Comparison of ENCODE assay signal across 10 mouse cellular contexts in genomic region chr2:158611326-158611719, GRCm38 (mm10). TPM values are rescaled to one million over a fixed set of nuclear protein-coding genes. Genes with fewer than 3 reads are reported as not detected.
DNase-seq lines count a peak whose midpoint lies in the region; ATAC-seq and TF ChIP-seq lines count a peak whose summit lies in the region.
"Had no signal": no experiment of that assay in that cellular context is flagged by ENCODE, and none has a peak within 500 bp of the region (broad histone marks: within the 10 kb centered on the region; RNA-seq: fewer than 3 reads in every experiment).

No protein-coding gene starts in this region.

- H3K4me1 ChIP-seq in heart, postnatal 0 days (ENCODE audit: control insufficient read depth, insufficient read depth) = no peaks in the 10 kb centered on the region
- H3K4me1 ChIP-seq in ES-Bruce4 (ENCODE audit: control insufficient read depth, insufficient read depth, low read length) = no peaks in the 10 kb centered on the region
- H3K4me1 ChIP-seq in forebrain, embryonic 10.5 days = peaks cover 67% of the 10 kb centered on the region
- H3K4me1 ChIP-seq in limb, embryonic 14.5 days (ENCODE audit: control insufficient read depth, insufficient read depth, low read length) = peaks cover 5% of the 10 kb centered on the region; the same call in 1 of the 2 replicates

- no peak overlapping the region for H3K27ac ChIP-seq in heart, postnatal 0 days (ENCODE audit: low read depth)
- no peak overlapping the region for H3K27ac ChIP-seq in ES-Bruce4 (ENCODE audit: insufficient read depth, low read length)
- no peak overlapping the region for H3K27ac ChIP-seq in forebrain, embryonic 10.5 days
- H3K27ac ChIP-seq in limb, embryonic 14.5 days (replicated peaks; ENCODE audit: low read depth, low read length) = no peak overlapping the region

- ATAC-seq in heart, postnatal 0 days (ENCODE audit: insufficient read depth, low read depth) = no peak
- no peak for ATAC-seq in limb, embryonic 14.5 days (ENCODE audit: low FRiP score, low read depth)
- ATAC-seq: lung, postnatal 0 days had no signal

- 1% methylated on average over 30 of the region's 30 CpGs for WGBS in heart, postnatal 0 days
- WGBS in forebrain, embryonic 10.5 days = under 1% methylated on average over 30 of the region's 30 CpGs
- WGBS in limb, embryonic 14.5 days = under 1% methylated on average over 30 of the region's 30 CpGs

- peaks cover 100% of the 10 kb centered on the region for H3K27me3 ChIP-seq in heart, postnatal 0 days (ENCODE audit: control insufficient read depth, insufficient read depth, low read length)
- H3K27me3 ChIP-seq in ES-Bruce4 (ENCODE audit: control insufficient read depth, insufficient read depth, low read length, poor library complexity, severe bottlenecking) = peaks cover 24% of the 10 kb centered on the region
- peaks cover 100% of the 10 kb centered on the region for H3K27me3 ChIP-seq in forebrain, embryonic 10.5 days (ENCODE audit: poor library complexity, severe bottlenecking)
- peaks cover 96% of the 10 kb centered on the region for H3K27me3 ChIP-seq in limb, embryonic 14.5 days (ENCODE audit: control insufficient read depth, insufficient read depth, low read length)

- TF ChIP-seq CTCF in heart, postnatal 0 days (IDR thresholded peaks at IDR 0.05; ENCODE audit: low read depth) = no peak
- no peak for TF ChIP-seq CTCF in ES-Bruce4 (IDR thresholded peaks at IDR 0.05; ENCODE audit: low read depth, low read length)

- DNase-seq in heart, postnatal 0 days (ENCODE audit: low spot score) = no peak
- DNase-seq in heart, postnatal 25 days (ENCODE audit: low spot score) = no peak
- no peak for DNase-seq in forebrain, embryonic 10.5 days (ENCODE audit: extremely low spot score, low spot score)
- no peak for DNase-seq in limb, embryonic 14.5 days (ENCODE audit: low spot score)
- DNase-seq in ovary, postnatal 36 days (ENCODE audit: low spot score) = no peak
- DNase-seq in adrenal gland, adult (ENCODE audit: inconsistent age in 2 of 2, low spot score in 1 of 2) = no peak
- DNase-seq in adrenal gland, adult 8-10 months = no peak

- H3K9ac ChIP-seq in heart, postnatal 0 days (replicated peaks; ENCODE audit: low read depth, low read length) = no peak overlapping the region
- H3K9ac ChIP-seq in ES-Bruce4 (ENCODE audit: low read depth, poor library complexity, severe bottlenecking) = no peak overlapping the region
- no peak overlapping the region for H3K9ac ChIP-seq in limb, embryonic 14.5 days (ENCODE audit: low read depth, low read length, severe bottlenecking)

- H3K4me3 ChIP-seq in heart, postnatal 0 days (ENCODE audit: low read depth, low read length) = 0 out of 2 replicates have a peak overlapping the region, but pooled peaks have one; percentile 6
- H3K4me3 ChIP-seq in ES-Bruce4 (ENCODE audit: low read depth, low read length) = peak overlapping the region; percentile 28
- peak overlapping the region; percentile 42 for H3K4me3 ChIP-seq in forebrain, embryonic 10.5 days
- H3K4me3 ChIP-seq in limb, embryonic 14.5 days (replicated peaks; ENCODE audit: low read length) = peak overlapping the region; percentile 22

- H3K4me2 ChIP-seq in heart, postnatal 0 days (ENCODE audit: low read depth, low read length) = no peak overlapping the region
- H3K4me2 ChIP-seq in limb, embryonic 14.5 days (replicated peaks; ENCODE audit: low read depth, low read length, severe bottlenecking) = no peak overlapping the region

- intact Hi-C loops in heart, postnatal 25 days (cut with DNase I) = no loop called here

- TF ChIP-seq POLR2A in ES-Bruce4 (IDR thresholded peaks at IDR 0.05; ENCODE audit: insufficient read depth, low read length) = no peak
- TF ChIP-seq POLR2A in limb, embryonic 14.5 days (IDR thresholded peaks at IDR 0.05; ENCODE audit: borderline replicate concordance, extremely low read depth, insufficient read depth, insufficient read length) = no peak

- H3K36me3 ChIP-seq in heart, postnatal 0 days (replicated peaks; ENCODE audit: control insufficient read depth, insufficient read depth, low read length) = no peaks in the 10 kb centered on the region
- no peaks in the 10 kb centered on the region for H3K36me3 ChIP-seq in ES-Bruce4 (ENCODE audit: control insufficient read depth, insufficient read depth, low read length, poor library complexity, severe bottlenecking)
- H3K36me3 ChIP-seq in forebrain, embryonic 10.5 days (replicated peaks) = no peaks in the 10 kb centered on the region
- H3K36me3 ChIP-seq in limb, embryonic 14.5 days (ENCODE audit: control insufficient read depth, insufficient read depth, low read length) = no peaks in the 10 kb centered on the region

- TF ChIP-seq EP300 in heart, postnatal 0 days (IDR thresholded peaks at IDR 0.05; ENCODE audit: low read depth) = no peak
- no peak for TF ChIP-seq EP300 in ES-Bruce4 (IDR thresholded peaks at IDR 0.05; ENCODE audit: insufficient read depth, low read depth, low read length)

- no peaks in the 10 kb centered on the region for H3K9me3 ChIP-seq in heart, postnatal 0 days (replicated peaks; ENCODE audit: control insufficient read depth, low read length)
- H3K9me3 ChIP-seq in ES-Bruce4 (replicated peaks; ENCODE audit: control insufficient read depth, insufficient read depth, low read length, poor library complexity, severe bottlenecking) = no peaks in the 10 kb centered on the region
- H3K9me3 ChIP-seq in forebrain, embryonic 10.5 days = no peaks in the 10 kb centered on the region
- H3K9me3 ChIP-seq in limb, embryonic 14.5 days (ENCODE audit: control insufficient read depth, low read length) = no peaks in the 10 kb centered on the region

RNA-seq across cellular contexts. Expression of gene Slc32a1, which starts 0.8 kb away (rescaled TPM):
- not detected in 2 replicates for total RNA-seq in heart, postnatal 0 days (2014; rRNA removed; ENCODE audit: low replicate concordance)
- not detected in 2 replicates for polyA plus RNA-seq in heart, postnatal 0 days (2015; fragmentation: Nextera tagmentation; extraction: Ambion mirVana)
- total RNA-seq in heart, postnatal 25 days (2021) = not detected
- polyA plus RNA-seq in ES-Bruce4 (2011; ENCODE audit: insufficient read depth, insufficient read length, low read depth, missing spikeins) = not detected in 2 replicates
- polyA plus RNA-seq in forebrain, embryonic 10.5 days (2016; fragmentation: Nextera tagmentation; extraction: Ambion mirVana) = 0.14 and 0.47 TPM in 2 replicates
- polyA plus RNA-seq in limb, embryonic 14.5 days (2012; rRNA removed) = 0.21 and 0.36 TPM in 2 replicates
- polyA plus RNA-seq in limb, embryonic 14.5 days (2014; fragmentation: Nextera tagmentation; extraction: Ambion mirVana) = not detected in 2 replicates
- under 1 TPM in 2 of 4 experiments, not detected in 2; 0.11 to 0.17 TPM for total RNA-seq in adrenal gland, adult 8-10 months (2022)
- total RNA-seq: MEL had no signal
- polyA plus RNA-seq: lung, postnatal 0 days had no signal

RNA-seq across cellular contexts. Expression of gene Actr5, which starts 13.4 kb away (rescaled TPM):
- 9.6 and 10.8 TPM in 2 replicates for total RNA-seq in heart, postnatal 0 days (2014; rRNA removed; ENCODE audit: low replicate concordance)
- 2.9 and 3.8 TPM in 2 replicates for polyA plus RNA-seq in heart, postnatal 0 days (2015; fragmentation: Nextera tagmentation; extraction: Ambion mirVana)
- 1 to 10 TPM; 5.3 to 5.5 TPM for total RNA-seq in heart, postnatal 25 days (2021)
- 12.5 and 12.8 TPM in 2 replicates for polyA plus RNA-seq in ES-Bruce4 (2011; ENCODE audit: insufficient read depth, insufficient read length, low read depth, missing spikeins)
- 14.1 and 17.0 TPM in 2 replicates for polyA plus RNA-seq in forebrain, embryonic 10.5 days (2016; fragmentation: Nextera tagmentation; extraction: Ambion mirVana)
- 13.5 and 14.5 TPM in 2 replicates for polyA plus RNA-seq in limb, embryonic 14.5 days (2012; rRNA removed)
- polyA plus RNA-seq in limb, embryonic 14.5 days (2014; fragmentation: Nextera tagmentation; extraction: Ambion mirVana) = 12.3 and 13.4 TPM in 2 replicates
- 10 to 100 TPM; 13.2 to 19.7 (median 14.6) TPM for total RNA-seq in adrenal gland, adult 8-10 months (2022)

RNA-seq across cellular contexts. Expression of gene Ppp1r16b, which starts 53.9 kb away (rescaled TPM):
- 3.7 and 9.1 TPM in 2 replicates for total RNA-seq in heart, postnatal 0 days (2014; rRNA removed; ENCODE audit: low replicate concordance)
- 5.0 and 5.1 TPM in 2 replicates for polyA plus RNA-seq in heart, postnatal 0 days (2015; fragmentation: Nextera tagmentation; extraction: Ambion mirVana)
- 10 to 100 TPM; 15.0 to 15.3 TPM for total RNA-seq in heart, postnatal 25 days (2021)
- 3.2 and 3.7 TPM in 2 replicates for polyA plus RNA-seq in ES-Bruce4 (2011; ENCODE audit: insufficient read depth, insufficient read length, low read depth, missing spikeins)
- polyA plus RNA-seq in forebrain, embryonic 10.5 days (2016; fragmentation: Nextera tagmentation; extraction: Ambion mirVana) = 2.2 and 2.3 TPM in 2 replicates
- 1.1 and 1.4 TPM in 2 replicates for polyA plus RNA-seq in limb, embryonic 14.5 days (2012; rRNA removed)
- polyA plus RNA-seq in limb, embryonic 14.5 days (2014; fragmentation: Nextera tagmentation; extraction: Ambion mirVana) = 3.9 and 4.1 TPM in 2 replicates
- total RNA-seq in adrenal gland, adult 8-10 months (2022) = 10 to 100 TPM in 3 of 4 experiments, 1 to 10 TPM in 1; 9.9 to 13.8 (median 11.1) TPM
